Mouse (Mus musculus) liver, adult 2 months (tissue): ENCODE data around the gene Vgll1.

Experiments
- CTCF ChIP-seq: fragments of 200-500 bp; IDR thresholded peaks from 2 replicates; pipeline ENCODE4 v1.5.1; 2011; ENCODE audit warnings: low read depth, low read length, control low read depth
- POLR2A ChIP-seq: fragments of 200-500 bp; IDR thresholded peaks from 2 replicates; pipeline ENCODE4 v1.6.1; 2011; ENCODE audit warnings: low read length, control low read depth; ENCODE audit not compliant: insufficient read depth; ENCODE audit errors: extremely low read depth

- TF ChIP-seq POLR2A (0 out of 2 replicates have a peak, but pooled peaks have one; percentile 33), CTCF (no peak)
These were observed 34.5 kb upstream of the Vgll1 start, which contains the start of gene Htatsf1 for GRCm38 (mm10) chrX:57053174-57053992.
